Mouse (Mus musculus): Measurements from ENCODE around the gene Ndufs3.
A peak's percentile ranks its signal among the peaks of the same experiment; 100 is the strongest.

Gene Ndufs3

DNA sequence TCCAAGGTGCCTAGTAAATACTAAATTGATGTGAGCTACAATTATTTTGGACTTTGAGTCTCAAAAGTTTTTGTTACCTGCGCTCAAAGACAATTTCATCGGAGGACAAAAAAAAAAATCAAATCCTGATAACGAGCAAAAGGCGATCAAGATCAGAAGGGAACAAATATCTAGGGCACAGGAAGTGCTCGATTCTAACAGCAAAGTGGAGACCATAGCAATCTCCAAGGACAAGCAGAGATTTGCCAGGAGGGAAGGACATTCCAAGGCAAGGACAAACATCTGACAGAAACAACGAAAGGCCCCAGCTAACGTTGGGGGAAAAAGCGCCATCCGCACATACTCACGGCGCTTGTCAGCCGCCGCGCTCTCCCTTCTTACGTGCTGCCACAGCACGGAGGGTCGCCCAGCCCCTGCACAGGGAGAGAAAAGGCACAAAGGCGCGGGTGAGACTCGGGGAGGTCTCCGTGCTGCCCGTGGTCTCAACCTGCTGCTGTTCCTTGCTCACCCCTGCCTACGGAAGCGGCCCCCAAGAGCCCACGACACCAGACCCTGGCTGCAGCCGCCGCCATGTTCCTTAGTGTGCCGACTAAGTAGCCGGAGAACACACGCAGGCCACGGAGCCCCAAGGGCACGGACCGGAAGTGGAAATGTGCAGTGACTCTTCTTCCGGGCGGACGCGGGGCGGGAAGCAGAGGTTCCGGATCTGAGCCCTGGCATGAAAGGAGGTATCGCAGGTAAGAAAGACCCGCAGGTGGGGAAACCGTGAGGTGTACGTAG is at the start of gene Ndufs3, which contains the start of gene Kbtbd4:
TSS of gene Ndufs3 (minus strand) at position 752 of the 780 bp plus-strand sequence.
TSS of gene Kbtbd4 (plus strand) at position 665 of the 780 bp plus-strand sequence.
- DNase-seq (ENCODE audit: low read depth) = peak; percentile 51

DNA sequence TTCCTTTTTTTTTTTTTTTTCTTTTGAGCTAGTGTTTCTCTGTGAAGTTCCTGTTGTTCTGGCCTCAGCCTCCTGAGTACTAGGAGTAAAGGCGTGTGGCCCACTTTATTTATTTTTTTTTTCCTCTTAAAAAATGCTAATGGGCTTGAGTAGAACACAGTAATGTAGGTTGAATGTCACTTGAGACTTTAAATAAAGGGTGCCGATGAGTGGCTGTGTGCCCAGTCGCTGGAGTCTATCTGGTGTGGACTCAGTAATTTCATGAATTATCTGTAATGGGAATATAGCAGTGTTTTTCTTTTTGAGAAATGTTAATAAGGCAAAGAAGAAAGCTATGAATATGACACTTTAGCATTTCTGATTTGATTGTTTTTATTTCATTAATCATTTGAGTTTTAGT is 48.8 kb upstream of the Ndufs3 start:
- no peak for DNase-seq (ENCODE audit: low read depth)

DNA sequence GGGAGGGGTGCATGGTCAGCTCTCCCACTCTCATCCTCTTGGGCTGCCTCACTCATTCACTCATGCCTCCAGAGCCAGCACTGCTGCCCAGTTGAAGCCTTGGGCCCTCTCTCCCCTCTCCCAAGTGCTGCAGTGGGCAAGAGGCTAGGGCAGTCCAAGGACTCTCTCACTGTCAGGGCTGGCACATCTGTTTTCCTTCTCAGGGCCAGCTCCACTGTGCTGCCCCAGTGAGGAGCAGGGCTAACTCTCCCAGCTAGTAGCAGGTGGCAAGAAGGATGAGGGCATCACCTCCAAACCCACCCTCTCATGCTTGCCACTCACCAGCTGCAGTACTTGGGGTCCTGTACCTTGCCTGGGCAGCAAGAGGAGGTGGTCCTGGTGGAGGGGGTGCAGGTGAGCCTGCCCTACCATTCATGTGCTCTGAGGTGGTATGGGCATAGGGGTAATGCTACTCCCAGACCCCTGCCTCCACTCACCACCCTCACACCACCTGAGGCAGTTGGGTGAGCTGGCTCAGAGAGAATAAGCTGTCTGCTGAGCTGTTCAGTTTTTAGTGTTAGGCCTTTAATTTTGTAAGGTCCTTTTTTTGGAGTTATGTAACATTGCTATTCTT is 46.1 kb upstream of the Ndufs3 start:
- no peak for DNase-seq (ENCODE audit: low read depth)

DNA sequence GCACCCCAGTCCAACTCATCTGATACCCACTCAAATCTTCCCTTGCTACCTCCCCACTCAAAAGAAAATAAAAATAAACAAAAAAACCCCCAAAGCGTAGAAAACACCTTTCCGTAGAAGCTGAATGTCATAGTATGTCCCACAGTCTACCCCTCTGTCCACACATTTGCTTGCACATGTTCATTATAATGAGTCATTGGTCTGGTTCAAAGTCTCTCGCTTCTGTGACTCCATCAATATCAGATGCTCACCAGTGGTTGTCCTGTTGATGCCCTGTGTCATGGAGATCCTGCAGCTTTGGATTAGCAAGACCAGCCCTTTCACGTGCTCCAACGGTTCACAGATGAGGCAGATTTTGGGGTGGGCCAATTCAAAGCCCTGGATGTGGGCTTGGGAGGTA is 45.5 kb upstream of the Ndufs3 start:
- DNase-seq (ENCODE audit: low read depth) = no peak

DNA sequence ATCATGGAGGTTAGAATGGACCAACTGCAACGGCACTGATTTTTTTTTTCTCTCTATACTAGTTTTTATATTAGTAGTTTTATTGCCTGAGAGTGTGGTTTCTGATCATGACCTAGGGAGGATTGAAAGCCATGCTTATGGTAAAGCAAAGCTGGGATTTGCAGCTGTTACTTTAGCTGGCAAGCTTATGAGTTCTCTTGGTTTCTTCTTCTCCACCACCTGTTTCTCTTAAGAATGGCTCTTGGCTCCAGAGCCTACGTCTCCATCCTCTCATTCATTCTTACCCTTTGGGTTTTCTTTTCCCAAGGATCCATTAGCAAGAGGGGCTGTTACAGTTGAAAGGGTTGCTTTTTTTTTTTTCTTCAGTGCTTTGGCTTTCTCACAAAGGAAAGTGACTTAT is 37.1 kb upstream of the Ndufs3 start:
- no peak for DNase-seq (ENCODE audit: low read depth)

DNA sequence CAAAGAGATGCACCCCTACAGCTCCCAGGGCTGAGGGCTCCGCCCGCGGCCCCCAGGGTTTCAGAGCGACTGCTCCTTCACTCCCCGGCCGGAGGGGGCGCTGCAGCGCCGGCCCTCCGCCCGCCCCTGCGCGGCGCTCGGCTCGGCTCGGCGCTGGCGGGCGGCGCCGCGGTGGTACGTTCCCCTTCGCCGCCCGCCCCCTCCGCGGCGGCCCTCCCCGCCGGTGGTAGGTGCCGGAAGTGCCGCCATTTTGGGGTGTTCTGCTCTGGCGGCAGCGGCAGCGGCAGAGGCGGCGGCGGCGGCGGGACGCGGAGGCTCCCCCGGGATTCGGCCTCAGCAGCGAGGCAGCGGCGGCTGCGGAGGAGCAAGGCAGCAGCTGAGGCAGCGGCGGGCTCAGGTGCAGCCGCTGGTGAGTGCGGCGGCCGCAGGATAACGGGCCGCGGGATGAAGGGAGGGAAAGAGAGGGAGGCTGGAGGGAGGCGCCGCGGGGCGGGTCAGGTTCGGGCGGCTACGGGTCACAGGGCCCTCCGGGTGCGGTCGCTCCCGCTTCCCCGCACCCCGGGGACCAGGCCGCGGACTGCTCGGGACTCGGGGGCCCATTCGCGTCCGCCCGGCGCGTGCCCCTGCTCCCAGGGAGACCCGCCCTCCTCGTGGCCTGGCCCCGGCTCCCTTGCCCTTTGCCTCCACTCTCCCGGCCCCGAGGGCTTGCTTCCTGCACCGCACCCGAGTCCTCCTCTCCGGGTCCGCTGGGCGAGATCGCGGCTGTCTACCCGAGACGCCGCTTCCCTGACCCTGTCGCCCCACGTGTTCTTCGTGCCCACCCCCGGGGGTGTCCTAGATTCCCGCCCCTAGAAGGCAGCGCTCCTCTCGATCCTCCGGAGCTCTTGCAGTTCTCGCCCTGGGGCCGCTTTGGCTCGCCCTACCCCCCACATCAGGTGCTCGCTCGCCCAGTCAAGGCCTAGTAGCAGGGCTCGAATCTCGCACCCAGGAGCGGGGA is 35.9 kb upstream of the Ndufs3 start, which contains the start of gene Celf1:
TSS of gene Celf1 (plus strand) at position 150 of the 997 bp plus-strand sequence.
- DNase-seq (ENCODE audit: low read depth) = no peak

DNA sequence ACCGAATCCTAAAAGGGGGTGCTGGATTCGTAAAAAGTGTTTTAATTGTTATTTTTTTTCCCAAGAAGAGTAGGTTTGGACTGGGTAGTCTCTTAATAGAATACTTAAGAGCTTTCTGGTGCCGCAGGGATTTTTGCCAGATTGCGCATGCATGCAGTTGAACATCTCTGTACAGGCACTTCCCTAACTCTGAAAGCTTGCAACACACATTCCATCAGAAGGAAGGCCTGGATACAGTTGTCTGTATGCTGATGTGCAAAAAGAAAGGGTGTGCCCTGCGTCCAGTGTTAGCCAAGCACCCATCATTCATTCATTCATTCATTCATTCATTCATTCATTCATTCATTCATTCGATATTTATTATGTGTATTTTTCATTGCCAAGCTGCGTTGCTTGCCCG is 35.1 kb upstream of the Ndufs3 start:
- no peak for DNase-seq (ENCODE audit: low read depth)

DNA sequence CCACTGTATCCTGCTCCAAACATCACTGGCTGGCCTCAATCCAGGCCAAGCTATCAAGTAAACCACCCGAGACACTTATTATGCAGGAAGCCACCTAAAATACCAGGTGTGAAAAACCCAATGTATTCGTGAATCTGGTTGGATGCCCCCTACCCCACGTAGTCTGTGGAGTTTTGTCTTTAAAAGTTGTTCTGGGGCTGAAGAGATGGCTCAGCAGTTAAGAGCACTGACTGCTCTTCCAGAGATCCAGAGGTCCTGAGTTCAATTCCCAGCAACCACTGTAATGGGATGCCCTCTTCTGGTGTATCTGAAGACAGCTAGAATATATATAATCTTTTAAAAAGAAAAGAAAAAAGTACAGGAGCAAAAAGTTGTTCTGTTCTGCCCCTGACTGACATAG is 33.7 kb upstream of the Ndufs3 start:
- no peak for DNase-seq (ENCODE audit: low read depth)

DNA sequence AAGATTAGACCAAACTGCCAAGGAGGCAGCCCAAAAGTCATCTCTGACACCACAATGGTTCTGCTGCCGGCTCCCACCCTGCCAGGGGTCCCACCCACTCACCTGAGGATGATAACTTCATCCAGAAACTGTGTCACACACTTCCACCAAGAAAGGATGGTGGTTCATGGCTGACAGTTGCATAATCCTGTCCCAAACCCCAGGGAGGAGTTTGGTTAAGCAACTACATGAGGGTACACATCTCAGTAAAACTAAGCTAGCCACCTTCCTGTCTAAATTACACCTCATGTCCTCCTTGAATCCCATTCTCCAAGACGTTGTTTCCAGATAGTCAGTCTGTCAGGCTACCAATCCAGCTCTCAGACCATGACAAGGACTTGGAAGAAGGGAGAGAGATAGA is 27.6 kb upstream of the Ndufs3 start:
- no peak for DNase-seq (ENCODE audit: low read depth)

DNA sequence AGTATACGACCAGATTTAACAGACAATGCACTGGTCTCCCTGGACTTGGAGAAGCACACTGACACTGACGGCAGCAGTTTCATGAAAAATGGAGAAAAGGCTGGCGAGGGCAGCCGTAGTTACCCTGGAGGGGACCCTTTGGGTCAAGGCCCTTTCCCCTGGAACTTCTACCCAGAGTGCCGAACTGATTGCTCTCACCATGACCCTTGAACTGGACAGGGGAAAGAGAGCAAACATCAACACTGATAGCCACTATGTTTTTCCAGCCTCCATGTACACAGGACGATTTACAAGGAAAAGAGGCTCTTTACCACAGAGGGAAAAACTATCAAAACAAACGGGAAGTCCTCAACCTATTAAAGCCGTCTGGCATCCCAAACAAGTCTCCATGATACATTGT is 27.2 kb upstream of the Ndufs3 start:
- DNase-seq (ENCODE audit: low read depth) = no peak

DNA sequence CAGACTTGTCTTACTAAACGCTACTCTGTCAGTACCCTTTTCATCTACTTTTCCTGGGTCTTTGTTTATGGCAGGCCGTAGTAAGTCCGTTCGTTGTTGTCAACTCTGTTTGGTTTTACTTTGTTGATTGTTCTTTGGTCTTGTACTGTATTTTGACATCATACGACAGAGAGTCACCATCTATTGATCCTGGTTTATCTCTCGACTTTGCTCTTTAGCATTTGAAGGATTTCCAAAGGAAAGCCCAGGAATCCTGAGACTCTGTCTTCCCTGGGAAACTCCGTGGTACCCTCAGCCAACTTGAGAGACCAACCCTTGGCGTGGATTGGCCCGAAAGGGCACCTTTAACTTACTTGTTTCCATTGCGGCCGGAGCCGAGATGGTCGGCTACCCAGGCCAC is 23.9 kb upstream of the Ndufs3 start:
- DNase-seq (ENCODE audit: low read depth) = no peak

DNA sequence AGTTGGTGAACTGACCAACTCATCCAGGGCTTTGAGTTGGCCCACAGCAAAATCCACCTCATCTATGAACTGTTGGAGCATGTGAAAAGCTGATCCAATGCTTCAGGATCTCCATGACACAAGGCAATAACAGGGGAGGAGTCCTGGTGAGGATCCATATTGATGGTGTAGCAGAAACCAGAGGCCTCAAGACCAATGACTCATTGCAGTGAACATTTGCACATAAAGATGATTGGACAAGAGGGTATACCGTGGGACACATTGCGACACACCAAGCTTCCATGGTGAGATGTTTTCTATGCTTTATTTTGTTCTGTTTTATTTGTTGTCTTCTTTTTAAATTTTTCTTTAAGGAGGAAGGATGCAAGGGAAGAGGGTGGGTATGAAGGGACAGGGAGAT is 18.0 kb upstream of the Ndufs3 start:
- no peak for DNase-seq (ENCODE audit: low read depth)

DNA sequence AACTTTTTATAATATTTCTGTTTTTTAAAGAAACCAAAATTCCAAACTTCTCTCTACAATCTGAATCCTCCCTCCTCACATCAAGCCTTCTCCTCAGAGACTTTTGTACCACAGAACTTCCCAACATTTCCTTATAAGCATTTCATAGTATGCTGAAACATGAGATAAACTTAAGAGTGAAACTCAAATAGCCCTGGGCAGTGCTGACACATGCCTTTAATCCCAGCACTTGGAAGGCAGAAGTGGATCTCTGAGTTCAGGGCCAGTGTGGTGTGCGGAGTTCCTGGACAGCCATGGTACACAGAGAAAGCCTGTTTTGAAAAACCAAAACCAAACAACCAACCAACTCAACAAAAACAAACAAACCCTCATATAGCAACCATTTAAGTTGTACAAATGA is 16.6 kb upstream of the Ndufs3 start:
- DNase-seq (ENCODE audit: low read depth) = no peak

DNA sequence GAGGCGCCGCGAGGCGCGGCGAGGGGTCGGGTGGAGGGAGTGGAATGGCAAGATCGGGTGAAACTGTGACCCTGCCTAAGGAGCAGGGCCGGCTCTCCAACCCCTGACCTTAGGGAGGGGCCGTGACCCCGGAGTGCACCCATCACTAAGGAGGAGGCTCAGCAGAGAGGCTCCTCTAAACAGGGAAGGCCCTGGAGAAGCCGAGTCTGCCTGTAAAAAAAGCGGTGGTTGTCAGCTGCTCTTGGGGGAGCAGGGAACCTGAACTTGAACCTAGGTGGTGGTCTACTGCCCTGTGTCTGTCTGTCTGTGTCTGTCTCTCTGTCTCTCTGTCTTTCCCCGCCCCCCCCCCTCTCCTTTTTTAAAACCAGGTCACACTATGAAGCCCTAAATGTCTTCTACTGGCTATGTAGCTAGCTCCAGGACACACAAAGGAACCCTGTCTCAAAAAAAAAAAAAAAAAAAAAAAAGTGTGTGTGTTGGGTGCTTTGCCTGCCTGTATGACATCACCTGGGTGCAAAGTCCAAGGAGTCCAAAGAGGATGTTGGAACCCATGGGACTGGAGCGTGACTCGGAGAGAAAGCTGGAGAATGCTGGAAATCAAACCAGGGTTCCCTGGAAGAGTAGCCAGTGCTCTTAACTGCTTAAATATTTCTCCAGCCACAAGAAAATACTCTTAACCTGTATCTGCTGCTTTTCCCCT is 13.5 kb upstream of the Ndufs3 start:
- DNase-seq (ENCODE audit: low read depth) = no peak

DNA sequence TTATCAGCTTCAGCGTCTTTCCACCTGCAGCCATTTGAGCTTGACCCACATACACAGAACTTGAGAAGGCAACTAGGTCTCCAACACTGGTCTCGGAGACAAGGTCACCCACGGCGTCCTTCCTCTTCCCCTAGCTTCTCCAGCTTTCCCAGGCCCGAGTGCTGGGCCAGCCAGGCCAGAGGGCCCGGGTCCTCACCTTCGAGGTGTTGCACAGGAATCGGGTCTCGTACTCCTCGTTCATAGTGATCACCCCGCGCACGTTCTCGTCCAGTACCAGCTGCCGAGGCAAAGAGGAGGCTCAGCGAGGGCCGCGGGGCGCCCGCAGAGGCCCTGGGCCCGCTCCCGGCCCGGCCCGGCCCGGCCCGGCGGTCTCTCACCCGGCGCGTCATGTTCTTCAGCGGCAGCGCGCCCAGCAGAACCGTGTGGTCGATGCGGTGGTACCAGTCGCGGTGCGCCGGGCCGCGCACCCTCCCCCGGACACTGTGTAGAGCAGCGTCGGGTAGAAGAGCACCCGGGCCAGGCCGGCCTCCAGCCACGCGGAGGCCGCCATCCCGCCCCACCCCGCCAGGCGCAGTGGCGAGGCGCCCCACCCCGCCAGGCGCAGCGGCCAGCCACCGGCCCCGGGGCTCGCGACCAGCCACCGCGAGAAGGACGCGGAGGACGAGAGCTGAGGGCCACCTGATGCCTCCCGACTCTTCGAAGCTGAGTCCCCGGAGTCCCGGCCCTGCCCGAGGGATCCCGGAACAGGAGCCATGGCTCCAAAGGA is 12.8 kb upstream of the Ndufs3 start:
- DNase-seq (ENCODE audit: low read depth) = no peak

DNA sequence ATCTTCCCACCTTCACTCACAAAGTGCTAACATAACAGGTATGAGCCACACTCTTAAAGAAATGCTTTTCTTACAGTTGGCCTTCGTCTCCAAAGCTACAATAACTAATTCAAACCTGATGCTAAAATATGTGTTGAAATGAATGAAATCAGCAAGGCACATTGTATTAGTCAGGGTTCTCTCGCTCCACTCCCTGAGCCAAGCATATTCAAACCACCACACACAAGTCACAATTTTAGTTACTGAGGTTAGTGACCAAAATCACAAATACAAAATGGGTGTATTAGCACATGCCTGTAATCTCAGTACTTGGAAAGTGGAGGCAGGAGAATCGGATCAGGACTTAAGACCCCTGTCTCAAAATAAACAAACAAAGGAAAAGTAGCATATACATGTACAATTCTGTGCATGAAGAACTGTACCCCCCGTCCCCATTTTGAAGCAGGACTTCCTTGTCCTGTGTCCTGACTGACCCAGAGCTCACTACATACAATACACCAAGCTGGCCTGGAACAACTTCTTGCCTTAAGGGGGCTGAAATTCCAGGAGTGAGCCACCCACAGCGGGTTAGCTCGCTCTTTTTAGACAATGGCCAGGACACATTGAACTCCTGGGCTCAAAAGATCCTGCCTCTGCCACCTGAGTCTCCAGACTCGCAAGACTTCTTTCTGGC is 12.1 kb upstream of the Ndufs3 start:
- DNase-seq (ENCODE audit: low read depth) = no peak

DNA sequence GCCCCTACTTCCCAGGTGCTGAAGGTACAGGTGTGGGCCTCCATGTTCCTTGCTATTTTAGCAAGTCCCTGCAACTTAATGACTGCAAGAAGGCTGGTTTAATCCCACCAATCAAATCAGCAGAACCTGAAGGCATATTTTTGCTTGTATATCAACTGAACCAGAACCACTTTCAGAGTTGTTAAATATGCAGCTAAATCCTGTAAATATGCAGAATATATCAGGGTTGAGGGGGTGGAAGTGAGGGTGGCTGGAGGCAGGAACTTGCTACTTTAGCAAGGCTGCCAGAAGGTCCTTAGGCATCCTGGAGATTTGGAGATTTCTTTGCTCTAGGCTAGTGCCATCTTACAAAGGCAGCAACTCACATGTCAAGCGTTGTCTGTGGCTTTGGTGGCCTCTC is 10.9 kb upstream of the Ndufs3 start:
- DNase-seq (ENCODE audit: low read depth) = no peak

DNA sequence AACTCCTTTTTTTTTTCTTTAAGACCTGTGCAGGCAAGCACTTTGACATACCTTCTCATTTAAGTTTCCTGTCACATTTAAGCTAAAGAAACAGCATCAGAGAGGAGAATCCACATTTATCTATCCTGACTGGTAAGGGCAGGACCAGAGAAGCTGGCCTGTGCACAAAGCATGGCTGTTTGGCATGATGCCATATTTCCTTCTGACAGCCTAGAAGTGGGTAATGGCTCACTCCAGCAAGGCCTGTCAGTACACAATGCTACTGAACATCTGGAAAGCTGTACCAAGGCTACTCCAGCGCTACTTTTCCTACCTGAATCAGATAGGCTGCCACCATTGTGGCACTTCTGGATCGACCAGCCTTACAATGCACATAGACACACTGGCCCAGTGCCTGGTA is 9.0 kb upstream of the Ndufs3 start:
- DNase-seq (ENCODE audit: low read depth) = no peak

DNA sequence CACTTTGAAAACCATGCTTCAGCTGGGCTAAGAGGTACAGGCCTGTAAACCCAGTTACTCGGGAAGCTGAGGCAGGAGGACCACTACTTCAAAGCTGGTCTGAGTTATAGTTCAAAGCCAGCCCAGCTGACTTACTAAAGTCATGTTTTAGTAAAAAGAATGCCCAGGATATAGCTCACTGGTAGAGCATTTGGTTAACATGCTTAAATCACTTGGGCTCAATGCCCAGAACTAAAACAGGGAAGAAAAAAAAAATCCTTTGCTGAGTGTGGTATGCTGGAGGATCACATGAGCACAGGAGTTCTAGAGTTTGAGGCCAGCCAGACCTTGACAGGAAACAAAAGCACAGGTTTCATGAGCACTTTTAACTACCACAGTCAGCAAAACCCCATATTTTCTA is 7.0 kb upstream of the Ndufs3 start:
- DNase-seq (ENCODE audit: low read depth) = no peak

DNA sequence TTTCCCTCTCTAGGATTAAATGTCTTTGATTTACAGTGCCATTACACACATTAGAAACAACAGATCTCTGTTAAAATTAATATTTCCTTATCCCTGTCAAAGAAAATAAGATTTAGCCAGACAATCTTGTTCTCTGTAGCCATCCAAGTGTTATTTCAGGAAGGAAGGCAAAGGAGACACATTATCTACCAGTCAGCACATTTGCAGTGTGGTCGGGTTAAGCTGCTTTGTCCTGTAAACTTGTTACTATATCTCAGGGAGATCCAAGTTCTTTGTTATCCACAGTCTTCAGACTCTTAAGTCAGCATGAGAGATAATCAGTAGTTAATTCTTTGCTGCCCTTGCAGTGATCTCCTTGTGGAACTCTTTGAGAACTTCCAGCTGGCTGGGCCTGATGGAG is 6.2 kb upstream of the Ndufs3 start:
- no peak for DNase-seq (ENCODE audit: low read depth)

DNA sequence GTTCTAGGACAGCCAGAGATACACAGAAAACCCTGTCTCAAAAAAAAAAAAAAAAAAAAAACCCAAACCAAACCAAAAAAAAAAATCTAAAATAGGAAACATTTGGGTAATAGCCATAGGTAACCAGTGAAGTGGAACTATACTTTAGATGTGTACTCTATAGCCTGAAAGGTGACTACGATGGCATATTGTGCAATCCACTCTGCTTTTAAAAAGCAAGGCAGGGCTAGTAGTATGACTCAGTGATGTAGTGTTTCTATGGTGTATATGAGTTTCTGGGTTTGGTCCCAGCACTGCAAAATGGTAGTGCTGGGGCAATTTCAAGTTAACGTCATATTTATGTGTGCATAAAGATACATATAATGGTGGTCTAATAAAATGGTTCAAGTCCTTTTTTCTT is 2.1 kb upstream of the Ndufs3 start:
- DNase-seq (ENCODE audit: low read depth) = no peak

Data from fibroblast of lung, adult 2 months (primary cell).